Mouse (Mus musculus) adrenal gland, postnatal 14 days (tissue): ENCODE data around the gene Snap29. TPM values are rescaled to one million over a fixed set of nuclear protein-coding genes. Genes with fewer than 3 reads are reported as not detected.

Source experiments
- DNase-seq: peaks from one replicate; pipeline ENCODE4 v3.0.0; 2021; ENCODE audit warnings: mixed read lengths
- long read RNA-seq, 2 experiments: library from polyadenylated mRNA; stranded (forward); transcript quantifications; one replicate each; pipeline ENCODE4 v2.0.0; 2021
- total RNA-seq: library from RNA; stranded (reverse); gene quantifications from 2 replicates; pipeline ENCODE4 v1.2.3, GENCODE M21; 2021

The Snap29 gene
- 22.9 TPM in 2 replicates for total RNA-seq
- long read RNA-seq, experiment 1, transcript Snap29-201 (5 exons, 3,447 nt), result major isoform, 6 of 7 reads
- long read RNA-seq, experiment 1, partial matches to known transcripts, result 0 of 7 reads
- long read RNA-seq, experiment 1, other reads (novel, unspliced or antisense), result 1 of 7 reads
- long read RNA-seq, experiment 2, transcript Snap29-201 (5 exons, 3,447 nt), result major isoform, 5 of 5 reads
- long read RNA-seq, experiment 2, partial matches to known transcripts, result 0 of 5 reads
- long read RNA-seq, experiment 2, other reads (novel, unspliced or antisense), result 0 of 5 reads

DNA sequence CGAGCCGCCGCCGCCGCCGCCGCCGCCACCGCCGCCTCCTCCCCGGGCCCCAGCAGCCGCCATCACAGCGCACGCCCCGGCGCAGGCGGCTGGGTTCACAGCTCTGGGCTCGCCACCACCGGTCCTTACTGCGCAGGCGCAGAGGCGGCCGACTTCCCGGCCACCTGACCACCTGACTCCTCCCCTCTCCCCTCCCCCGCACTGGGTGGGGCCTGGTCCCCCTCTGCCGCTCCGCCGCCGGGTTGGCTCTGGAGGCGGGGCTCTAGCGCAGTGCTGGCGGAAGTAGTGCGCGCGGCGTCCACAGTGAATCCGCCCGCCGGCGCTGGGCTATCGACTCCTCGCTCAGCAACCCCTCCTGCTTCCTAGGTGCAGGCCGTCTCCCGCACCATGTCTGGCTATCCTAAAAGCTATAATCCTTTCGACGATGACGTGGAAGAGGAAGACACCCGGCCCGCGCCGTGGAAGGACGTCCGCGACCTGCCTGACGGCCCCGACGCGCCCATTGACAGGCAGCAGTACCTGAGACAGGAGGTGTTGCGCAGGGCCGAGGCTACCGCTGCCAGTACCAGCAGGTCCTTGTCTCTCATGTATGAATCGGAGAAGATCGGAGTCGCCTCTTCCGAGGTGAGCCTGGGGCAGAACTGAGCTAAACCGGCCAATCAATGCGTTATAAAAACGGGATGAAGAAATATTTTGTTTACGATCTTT lies at the start of gene Snap29, which contains the start of gene Pi4ka:
Gene Snap29, plus strand, starts transcription at position 251 of the 708 bp plus-strand sequence.
Gene Pi4ka, minus strand, starts transcription at position 579 of the 708 bp plus-strand sequence.
- peak; percentile 100 for DNase-seq

DNA sequence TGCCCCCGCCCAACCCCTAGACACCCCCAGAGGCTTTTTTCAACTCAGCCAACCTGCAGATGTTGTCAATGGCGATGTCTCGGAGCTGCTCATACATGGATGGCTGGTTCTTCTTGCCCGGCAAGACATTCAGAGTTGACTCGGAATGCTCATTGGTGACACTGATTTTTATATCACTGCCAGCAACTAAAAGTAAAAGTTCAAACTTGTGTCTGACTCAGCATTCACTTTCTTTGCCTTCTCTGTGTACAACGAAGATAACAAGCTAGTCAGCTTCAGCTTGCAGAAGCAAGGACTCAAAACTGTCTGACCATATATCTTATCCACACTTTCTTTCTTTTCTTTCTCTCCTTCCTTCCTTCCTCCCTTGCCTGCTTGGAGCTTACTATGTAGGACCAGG lies 49.8 kb upstream of the Snap29 start:
- DNase-seq, result no peak

- no peak for DNase-seq
These were observed 47.0 kb upstream of the Snap29 start for GRCm38 (mm10) chr16:17358787-17359186.

- no peak for DNase-seq
These were observed 23.5 kb upstream of the Snap29 start for GRCm38 (mm10) chr16:17382306-17382705.

- DNase-seq, result no peak
These were observed 22.0 kb upstream of the Snap29 start for GRCm38 (mm10) chr16:17383594-17384326.

GRCm38 (mm10) chr16:17392784-17393183 lies 13.0 kb upstream of the Snap29 start:
- DNase-seq, result peak; percentile 51

- peak; percentile 51 for DNase-seq
These were observed 2.9 kb upstream of the Snap29 start for GRCm38 (mm10) chr16:17402855-17403254.

GRCm38 (mm10) chr16:17405271-17405696 lies 502 bp upstream of the Snap29 start:
- peak; percentile 84 for DNase-seq

- DNase-seq, result no peak
These were observed 886 bp downstream of the Snap29 start for GRCm38 (mm10) chr16:17406512-17407231.

GRCm38 (mm10) chr16:17409046-17409445 lies 3.3 kb downstream of the Snap29 start:
- DNase-seq, result no peak

- peak; percentile 30 for DNase-seq
These were observed 4.4 kb downstream of the Snap29 start for GRCm38 (mm10) chr16:17410209-17410608.

- no peak for DNase-seq
These were observed 17.2 kb downstream of the Snap29 start for GRCm38 (mm10) chr16:17423021-17423420.

- DNase-seq, result peak; percentile 41
These were observed 26.8 kb downstream of the Snap29 start for GRCm38 (mm10) chr16:17432576-17432975.

DNA sequence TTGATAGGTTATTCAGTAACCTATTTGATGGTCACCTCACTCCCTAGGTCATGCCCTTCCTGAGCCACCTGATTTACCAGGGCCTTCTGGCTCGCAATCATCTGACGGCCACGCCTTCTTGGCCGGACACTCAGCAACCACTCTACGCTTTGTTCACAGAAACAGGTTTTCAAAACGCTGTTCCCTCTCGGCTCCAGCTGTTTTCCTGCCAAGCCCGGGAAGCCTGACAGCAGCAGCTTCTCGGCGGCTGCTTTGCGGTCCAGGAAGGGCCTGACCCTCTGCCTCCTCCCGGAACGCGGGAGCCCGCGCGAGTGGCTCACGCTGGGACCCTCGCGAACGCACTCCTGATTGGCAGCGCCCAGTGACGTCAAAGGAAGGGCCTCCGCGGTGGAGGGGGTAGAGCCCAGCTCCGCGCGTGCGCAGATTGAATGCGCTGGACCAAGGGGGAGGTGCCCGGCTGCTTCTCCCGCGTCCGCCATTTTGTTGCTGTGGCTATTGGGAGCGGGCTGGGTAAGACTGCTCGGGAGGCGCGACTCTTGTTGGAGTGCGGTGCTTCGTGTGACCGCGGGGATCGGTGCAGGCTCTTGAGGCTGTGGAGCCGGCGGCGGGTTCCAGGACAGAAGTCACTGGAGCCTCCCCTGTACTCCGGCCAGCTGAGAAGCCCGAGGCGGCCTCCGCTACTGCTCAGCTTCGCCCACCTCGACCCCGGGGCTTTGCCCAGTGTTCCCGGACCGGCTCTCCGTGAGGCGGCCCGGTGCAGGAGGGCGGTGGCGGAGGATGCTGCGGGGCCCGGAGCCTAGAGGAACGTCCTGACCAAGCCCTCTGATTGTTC lies 46.0 kb downstream of the Snap29 start, which contains the start of gene Crkl:
Gene Crkl, plus strand, starts transcription at position 447 of the 832 bp plus-strand sequence.
- peak; percentile 99 for DNase-seq

DNA sequence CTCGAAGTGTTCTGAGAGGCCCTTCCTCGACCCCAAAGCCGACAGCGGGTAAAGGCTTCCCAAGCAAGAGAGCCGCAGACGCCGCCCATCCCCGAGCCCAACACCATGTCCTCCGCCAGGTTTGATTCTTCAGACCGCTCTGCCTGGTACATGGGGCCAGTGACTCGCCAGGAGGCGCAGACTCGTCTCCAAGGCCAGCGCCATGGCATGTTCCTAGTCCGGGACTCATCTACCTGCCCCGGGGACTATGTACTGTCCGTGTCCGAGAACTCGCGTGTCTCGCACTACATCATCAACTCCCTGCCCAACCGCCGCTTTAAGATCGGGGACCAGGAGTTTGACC lies 46.6 kb downstream of the Snap29 start:
- DNase-seq, result peak; percentile 49

DNA sequence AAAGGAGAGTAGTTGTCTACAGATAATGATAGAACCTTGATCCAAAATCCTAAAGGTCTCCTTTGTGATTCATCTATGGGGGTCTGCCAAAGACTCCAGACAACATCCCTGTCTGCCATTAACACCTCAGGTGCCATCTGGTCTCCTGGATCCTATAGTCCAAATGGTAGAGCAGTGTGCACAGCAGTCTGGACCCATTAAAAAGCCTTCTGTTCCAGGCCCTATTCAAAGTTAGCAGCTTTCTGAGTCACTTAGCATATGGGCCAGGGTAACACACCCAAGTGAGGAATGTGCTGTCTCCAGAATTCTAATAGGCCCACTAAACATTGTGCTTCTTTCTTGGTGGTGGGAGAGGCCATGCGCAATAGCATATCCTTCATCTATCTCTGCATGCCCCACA lies 51.1 kb downstream of the Snap29 start:
- DNase-seq, result no peak

GRCm38 (mm10) chr16:17460254-17460653 lies 54.5 kb downstream of the Snap29 start:
- peak; percentile 42 for DNase-seq

- DNase-seq, result no peak
These were observed 55.8 kb downstream of the Snap29 start for GRCm38 (mm10) chr16:17461596-17461995.

- no peak for DNase-seq
These were observed 57.4 kb downstream of the Snap29 start for GRCm38 (mm10) chr16:17463184-17463583.

DNA sequence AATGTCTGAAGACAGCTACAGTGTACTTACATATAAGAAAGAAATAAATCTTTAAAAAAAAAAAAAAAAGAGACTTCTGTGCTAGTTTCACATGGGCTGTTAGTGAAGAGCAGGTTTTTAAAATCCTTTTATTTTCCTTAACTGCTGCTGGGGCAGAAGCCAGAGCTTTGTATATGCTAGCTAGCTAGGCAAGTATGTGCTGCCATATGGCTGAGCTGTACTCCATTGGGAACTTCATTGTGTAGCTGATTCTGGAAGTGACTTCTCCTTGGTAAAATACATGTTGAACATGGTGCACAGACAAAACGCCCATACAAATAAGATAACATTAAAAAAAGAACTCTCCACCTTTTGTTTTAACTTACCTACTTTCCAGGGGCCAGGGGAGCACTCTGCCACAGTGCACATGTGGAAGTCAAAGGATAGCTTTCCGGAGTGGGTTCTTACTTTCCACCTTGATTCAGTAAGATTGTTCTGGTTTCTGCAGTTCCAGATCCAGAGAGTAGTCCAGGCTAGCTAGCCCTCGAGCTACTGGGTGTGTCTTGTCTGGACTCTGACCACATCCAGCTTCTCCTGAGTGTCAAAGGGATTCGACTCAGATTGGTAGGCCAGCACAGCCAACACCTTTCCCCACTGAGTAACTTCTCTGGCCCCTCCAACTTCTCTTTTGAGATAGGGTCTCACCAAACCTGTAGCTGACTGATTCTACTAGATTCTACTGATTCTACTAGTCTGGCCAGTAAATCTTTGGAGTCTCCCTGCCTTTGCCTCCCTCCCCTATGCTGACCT lies 61.3 kb downstream of the Snap29 start:
- no peak for DNase-seq
